Mouse (Mus musculus) right cerebral cortex, postnatal 25 days (tissue): ENCODE measurements around the gene Slc8a1.

Experiments used
- DNase-seq: peaks from one replicate; pipeline ENCODE4 v3.0.0; 2022

Slc8a1 gene

DNA sequence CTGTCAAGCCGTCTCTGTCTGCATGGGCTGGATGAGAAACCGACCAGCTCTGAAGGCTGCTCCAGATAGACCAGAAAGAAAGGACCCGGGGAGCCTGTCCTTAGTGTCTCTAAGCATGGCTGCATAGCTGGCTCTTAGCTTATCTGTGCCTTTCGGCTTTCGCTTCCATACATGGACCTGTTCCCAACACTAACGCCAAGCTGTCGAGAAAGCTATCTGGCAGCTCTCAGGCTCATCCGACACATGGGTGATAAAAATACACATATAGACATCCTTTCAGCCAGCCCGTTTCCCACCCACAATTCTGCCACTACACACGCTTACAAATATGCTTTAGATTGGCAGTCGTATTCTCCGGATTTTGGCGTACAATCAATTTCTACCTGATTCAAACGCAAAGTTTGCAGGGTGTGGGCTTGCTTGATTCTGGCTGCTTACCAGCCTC is at the start of gene Slc8a1:
Slc8a1 (minus strand) TSS at position 67 of the 445 bp plus-strand sequence.
- peak; percentile 60 for DNase-seq

- DNase-seq, result no peak
These were observed 49.2 kb upstream of the Slc8a1 start for GRCm38 (mm10) chr17:81787350-81787749.

- no peak for DNase-seq
These were observed 44.1 kb upstream of the Slc8a1 start for GRCm38 (mm10) chr17:81782326-81782725.

DNA sequence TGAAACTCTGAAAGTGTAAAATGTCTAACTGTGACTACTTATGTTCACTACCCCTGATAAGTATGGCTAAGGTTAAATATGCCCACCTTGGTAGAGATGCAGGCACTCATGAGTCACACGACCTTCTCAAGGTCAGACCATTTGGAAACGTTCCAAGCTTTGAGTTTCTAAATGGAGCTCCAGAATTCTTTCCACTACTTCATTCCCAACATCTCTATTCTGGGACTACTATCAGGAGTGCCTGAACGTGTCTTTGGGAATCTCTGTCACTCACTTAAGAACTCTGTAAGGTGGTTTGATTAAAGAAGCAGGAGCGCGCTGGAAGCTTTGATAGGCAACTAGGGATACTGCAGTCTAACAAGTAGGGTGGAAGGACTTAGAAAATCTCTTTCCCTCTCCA is 43.3 kb upstream of the Slc8a1 start:
- DNase-seq, result no peak

- DNase-seq, result no peak
These were observed 41.7 kb upstream of the Slc8a1 start for GRCm38 (mm10) chr17:81779883-81780282.

GRCm38 (mm10) chr17:81750664-81751063 is 12.5 kb upstream of the Slc8a1 start:
- no peak for DNase-seq

- DNase-seq, result no peak
These were observed 4.9 kb upstream of the Slc8a1 start for GRCm38 (mm10) chr17:81743034-81743433.

GRCm38 (mm10) chr17:81740576-81740975 is 2.4 kb upstream of the Slc8a1 start:
- DNase-seq, result no peak

GRCm38 (mm10) chr17:81737779-81738178 is 398 bp downstream of the Slc8a1 start:
- peak; percentile 7 for DNase-seq

GRCm38 (mm10) chr17:81737309-81737708 is 868 bp downstream of the Slc8a1 start:
- DNase-seq, result no peak

DNA sequence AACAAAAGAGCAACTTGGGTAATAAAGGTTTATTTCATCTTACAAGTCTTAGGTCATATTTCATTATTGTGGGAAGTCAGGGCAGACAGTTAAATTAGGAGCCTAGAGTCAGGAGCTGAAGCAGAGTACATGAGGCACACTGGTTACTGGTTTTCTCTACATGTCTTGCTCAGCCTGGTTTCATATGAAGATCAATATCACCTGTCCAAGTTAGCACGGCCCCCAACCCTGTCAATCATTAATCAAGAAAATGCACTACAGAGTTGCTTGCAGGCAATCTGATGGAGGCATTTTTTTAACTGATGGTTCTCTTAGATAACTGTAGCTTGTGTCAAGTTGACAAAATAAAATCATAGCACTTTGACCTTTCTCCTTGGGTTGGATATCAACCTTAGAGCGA is 2.6 kb downstream of the Slc8a1 start:
- DNase-seq, result no peak

- DNase-seq, result no peak
These were observed 8.3 kb downstream of the Slc8a1 start for GRCm38 (mm10) chr17:81729891-81730290.

- no peak for DNase-seq
These were observed 25.9 kb downstream of the Slc8a1 start for GRCm38 (mm10) chr17:81712273-81712751.

GRCm38 (mm10) chr17:81704761-81705160 is 33.4 kb downstream of the Slc8a1 start:
- DNase-seq, result no peak

DNA sequence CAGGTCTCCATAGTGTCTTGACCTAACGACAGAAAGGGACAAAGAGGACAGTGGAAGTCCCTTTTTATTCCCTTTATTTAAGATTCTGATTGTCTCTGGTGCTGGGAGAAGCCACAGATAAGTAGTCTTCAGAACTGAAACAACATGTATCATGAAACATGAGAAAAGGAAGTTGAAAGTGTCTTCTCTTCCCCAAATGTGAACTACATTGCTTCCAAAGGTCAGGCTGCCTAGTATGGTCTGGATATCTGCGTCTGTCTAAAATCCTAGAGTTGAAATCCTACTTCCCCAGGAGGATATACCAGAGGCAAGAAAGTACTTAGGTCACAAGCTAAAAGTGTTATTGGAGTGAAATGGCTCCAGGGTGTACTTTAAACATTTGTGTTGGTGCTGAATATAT is 34.9 kb downstream of the Slc8a1 start:
- DNase-seq, result no peak

- no peak for DNase-seq
These were observed 36.5 kb downstream of the Slc8a1 start for GRCm38 (mm10) chr17:81701701-81702100.

DNA sequence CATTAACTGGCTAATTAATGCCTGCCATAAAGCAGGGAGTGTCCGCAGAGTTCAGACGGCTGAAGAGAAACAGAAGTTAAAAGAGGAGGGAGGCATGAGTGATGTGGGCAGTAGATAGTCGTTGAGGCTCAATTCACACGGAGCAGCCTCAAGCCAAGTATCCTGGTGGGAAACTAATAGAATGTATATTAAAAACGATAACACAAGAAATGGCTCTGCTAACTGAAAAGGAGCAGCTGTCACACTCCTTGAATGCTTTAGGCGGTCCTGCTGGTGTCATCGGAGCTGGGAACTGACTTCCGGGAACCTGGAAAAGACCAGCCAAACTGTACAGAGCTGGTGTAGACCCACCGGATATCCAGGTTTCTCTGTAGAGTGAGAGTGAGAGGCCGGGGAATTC is 39.4 kb downstream of the Slc8a1 start:
- DNase-seq, result no peak

DNA sequence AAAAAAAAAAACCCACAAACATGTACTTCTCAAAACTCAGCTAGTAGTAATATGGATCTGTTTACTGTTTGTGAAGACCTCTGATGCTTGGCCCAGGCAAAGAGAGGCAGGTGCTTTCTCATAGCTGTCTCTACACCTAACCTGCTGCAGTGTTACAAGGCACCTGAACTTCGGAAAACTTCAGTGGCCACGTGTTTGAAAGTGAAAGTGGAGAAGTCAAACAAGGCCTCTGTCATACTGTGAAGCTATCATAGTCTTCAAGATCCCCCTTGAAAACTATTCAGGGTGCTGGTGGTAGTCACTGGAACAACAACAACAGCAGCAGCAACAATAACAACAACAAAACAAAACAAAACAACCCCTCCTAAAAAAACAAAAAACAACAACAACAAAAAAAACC is 40.5 kb downstream of the Slc8a1 start:
- DNase-seq, result no peak

- DNase-seq, result no peak
These were observed 43.2 kb downstream of the Slc8a1 start for GRCm38 (mm10) chr17:81694977-81695376.

- no peak for DNase-seq
These were observed 58.6 kb downstream of the Slc8a1 start for GRCm38 (mm10) chr17:81679616-81680015.

DNA sequence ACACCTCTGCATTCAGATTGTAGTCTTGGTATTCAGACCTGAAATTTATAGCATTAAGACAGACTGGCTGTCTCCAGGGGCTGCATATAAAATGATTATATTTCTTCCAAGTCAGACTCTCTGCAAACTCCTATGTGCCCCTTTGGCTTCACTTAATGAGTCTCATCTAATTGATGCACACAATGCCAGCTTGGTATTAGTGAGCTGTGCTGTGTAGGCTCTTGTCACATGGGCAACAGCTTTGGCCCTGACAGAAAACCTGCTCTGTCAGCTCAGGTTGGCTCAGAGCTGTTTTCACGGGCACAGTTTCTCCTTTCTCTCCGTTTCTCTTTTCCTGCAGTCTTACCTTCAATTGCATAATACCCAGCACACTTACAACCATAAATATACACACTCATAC is 60.7 kb downstream of the Slc8a1 start:
- DNase-seq, result no peak

GRCm38 (mm10) chr17:81676203-81676602 is 62.0 kb downstream of the Slc8a1 start:
- DNase-seq, result no peak

DNA sequence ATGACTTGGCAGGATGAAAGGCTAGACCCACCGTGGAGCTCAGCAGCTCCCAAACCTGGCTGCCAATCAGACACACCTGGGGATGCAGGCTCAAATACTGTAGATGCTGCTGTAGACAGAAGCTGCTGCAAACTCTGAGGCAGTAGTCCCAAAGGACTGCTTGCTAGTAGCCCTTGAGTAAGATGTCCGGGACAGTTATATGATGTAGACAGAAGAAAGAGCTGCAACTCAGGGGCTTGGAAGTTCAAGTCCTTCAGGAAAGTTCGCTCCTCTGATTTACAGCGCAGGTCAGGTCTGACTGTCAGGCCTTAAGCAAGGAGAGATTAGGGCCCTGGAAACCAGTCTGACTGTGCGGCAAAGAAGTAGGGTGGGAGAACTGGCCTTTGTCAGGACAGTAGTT is 66.9 kb downstream of the Slc8a1 start:
- no peak for DNase-seq

GRCm38 (mm10) chr17:81669816-81670691 is 68.1 kb downstream of the Slc8a1 start:
- DNase-seq, result peak; percentile 80
